Mouse (Mus musculus): ENCODE data around the gene Sap30bp. TPM values are rescaled to one million over a fixed set of nuclear protein-coding genes. Genes with fewer than 3 reads are reported as not detected.

Gene Sap30bp
- polyA plus RNA-seq (2016; fragmentation: Nextera tagmentation; extraction: Ambion mirVana), result 44.7 and 52.5 TPM in 2 replicates

DNA sequence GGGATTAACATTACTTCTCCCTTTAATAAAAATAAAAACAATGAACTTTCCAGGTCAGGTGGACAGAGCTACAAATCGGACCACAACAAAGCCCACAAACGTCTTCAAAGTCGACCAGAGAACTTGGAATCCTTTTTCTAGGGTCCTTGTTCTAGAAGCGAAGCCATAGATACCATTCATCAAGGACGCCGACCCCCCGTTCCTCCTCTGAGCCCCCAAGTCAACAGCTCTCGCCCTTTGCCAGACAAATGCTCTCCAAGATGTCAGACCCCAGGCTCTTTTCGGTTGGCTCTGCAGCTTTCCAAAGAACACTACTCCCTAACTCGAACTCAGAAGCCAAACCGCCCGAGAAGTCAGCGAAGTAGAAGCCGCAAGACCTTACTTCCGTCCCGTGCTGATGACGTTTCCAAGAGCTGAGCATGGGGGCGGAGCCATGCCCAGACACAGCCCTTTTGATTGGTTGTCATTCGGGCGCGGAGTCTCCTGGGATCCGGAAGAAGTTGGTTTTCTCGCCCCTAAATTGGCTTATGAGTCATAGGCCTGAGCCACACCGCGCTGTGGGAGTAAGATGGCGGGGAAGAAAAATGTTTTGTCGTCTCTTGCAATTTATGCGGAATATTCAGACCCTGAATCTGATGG is at the start of gene Sap30bp, which contains the start of gene Recql5:
Gene Sap30bp (plus strand): TSS at position 175 of the 639 bp plus-strand sequence.
Gene Recql5 (minus strand): TSS at position 370 of the 639 bp plus-strand sequence.
- H3K27ac ChIP-seq, result peak within 1 kb of the TSS; percentile 82
- peaks cover 53% of the 10 kb centered on the region for H3K36me3 ChIP-seq
- H3K4me1 ChIP-seq (replicated peaks), result peaks cover 28% of the 10 kb centered on the region
- under 1% methylated on average over 28 of the region's 28 CpGs for WGBS
- peak; percentile 98 for DNase-seq (ENCODE audit: low spot score)
- no peaks in the 10 kb centered on the region for H3K9me3 ChIP-seq
- H3K27me3 ChIP-seq (ENCODE audit: insufficient read depth, poor library complexity, severe bottlenecking), result no peaks in the 10 kb centered on the region
- peak within 1 kb of the TSS; percentile 79 for H3K4me3 ChIP-seq

DNA sequence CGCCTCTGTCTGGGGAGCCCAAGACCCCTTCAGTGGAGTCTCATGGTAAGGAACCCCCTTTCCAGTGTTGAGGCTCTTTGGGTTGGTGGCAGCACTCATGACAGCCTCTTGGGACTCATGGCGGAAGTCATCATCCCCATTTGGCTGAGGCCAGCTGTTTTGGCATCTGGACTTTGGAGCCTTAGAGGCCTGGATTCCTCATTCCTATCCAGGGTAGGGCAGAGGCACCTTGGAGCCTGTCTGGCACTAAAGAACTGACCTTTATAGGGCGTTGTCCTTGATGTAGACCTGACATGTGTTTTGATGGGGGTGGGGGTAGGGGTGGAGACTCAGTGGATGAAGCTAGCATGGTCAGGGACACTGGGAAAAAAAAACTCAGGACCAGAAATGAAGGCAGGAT is 48.7 kb upstream of the Sap30bp start:
- peaks cover 24% of the 10 kb centered on the region; the same call in 1 of the 2 replicates for H3K4me1 ChIP-seq (replicated peaks)
- no peaks in the 10 kb centered on the region for H3K9me3 ChIP-seq
- no peak for DNase-seq (ENCODE audit: low spot score)
- no peak overlapping the region for H3K4me3 ChIP-seq
- H3K27ac ChIP-seq, result no peak overlapping the region
- peaks cover 35% of the 10 kb centered on the region for H3K27me3 ChIP-seq (ENCODE audit: insufficient read depth, poor library complexity, severe bottlenecking)
- H3K36me3 ChIP-seq, result no peaks in the 10 kb centered on the region
- WGBS, result 92% methylated on average over 3 of the region's 3 CpGs

DNA sequence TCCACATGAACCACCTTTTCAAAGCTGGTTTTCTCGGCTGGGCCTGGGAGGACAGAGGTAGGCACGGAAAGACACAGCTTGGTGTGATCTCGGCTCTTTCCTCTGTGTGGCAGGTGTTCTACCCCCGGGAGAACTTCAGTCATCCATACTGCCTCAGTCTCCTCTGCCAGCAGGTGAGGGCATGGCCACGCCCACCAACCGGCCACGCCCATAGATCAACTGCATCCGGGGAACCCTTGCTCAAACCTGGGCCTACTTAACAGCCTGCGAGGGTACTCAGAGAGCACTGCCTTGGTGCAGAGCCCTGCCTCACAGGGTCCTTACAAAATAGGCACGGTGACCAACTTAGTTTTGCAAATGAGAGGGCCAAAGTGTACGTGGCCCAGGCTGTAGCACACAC is 47.8 kb upstream of the Sap30bp start:
- peaks cover 24% of the 10 kb centered on the region; the same call in 1 of the 2 replicates for H3K4me1 ChIP-seq (replicated peaks)
- 78% methylated on average over 11 of the region's 11 CpGs for WGBS
- peaks cover 35% of the 10 kb centered on the region for H3K27me3 ChIP-seq (ENCODE audit: insufficient read depth, poor library complexity, severe bottlenecking)
- no peak overlapping the region for H3K4me3 ChIP-seq
- DNase-seq (ENCODE audit: low spot score), result no peak
- H3K36me3 ChIP-seq, result no peaks in the 10 kb centered on the region
- H3K27ac ChIP-seq, result no peak overlapping the region
- no peaks in the 10 kb centered on the region for H3K9me3 ChIP-seq

DNA sequence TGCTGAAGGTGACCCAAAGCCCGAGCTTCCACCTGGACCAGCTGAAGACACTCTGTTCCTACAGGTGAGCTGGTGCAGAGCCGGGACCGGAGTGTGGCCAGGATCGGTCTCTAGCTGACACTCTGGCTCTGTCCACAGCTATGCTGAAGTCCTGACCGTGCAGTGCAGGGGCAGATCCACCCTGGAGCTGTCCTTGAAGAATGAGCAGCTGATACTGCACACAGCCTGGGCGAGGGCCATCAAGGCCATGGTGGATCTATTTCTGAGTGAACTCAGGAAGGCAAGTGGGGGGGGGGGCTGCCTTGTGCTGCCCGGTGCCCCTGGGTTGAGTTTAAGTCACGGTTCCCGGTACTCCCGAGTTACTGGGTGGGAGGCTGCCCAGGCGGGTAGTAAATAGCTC is 46.6 kb upstream of the Sap30bp start:
- no peak overlapping the region; the same call in 1 of the 2 replicates for H3K27ac ChIP-seq
- no peaks in the 10 kb centered on the region for H3K9me3 ChIP-seq
- no peak overlapping the region for H3K4me3 ChIP-seq
- H3K27me3 ChIP-seq (ENCODE audit: insufficient read depth, poor library complexity, severe bottlenecking), result peaks cover 35% of the 10 kb centered on the region
- no peaks in the 10 kb centered on the region for H3K36me3 ChIP-seq
- WGBS, result 90% methylated on average over 11 of the region's 11 CpGs
- H3K4me1 ChIP-seq (replicated peaks), result peaks cover 24% of the 10 kb centered on the region; the same call in 1 of the 2 replicates
- DNase-seq (ENCODE audit: low spot score), result no peak

DNA sequence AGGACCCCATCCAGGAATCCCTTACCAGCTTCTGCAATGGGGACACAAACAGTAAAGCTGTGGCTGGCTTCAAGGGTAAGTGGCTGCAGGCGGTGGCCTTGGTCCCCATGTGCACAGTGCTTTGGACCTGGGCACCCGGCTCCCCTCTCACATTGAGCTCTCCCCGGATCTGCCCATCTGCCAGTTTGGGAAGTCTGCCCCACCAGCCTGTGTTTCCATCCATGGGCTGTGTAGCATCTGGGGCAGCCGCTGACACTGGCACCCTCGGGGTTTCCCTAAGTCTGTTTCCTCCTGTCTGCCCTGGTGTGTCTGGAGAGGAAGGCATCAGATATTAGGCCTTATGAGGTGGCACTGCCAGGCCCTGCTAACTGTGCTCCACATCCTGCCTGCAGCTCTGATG is 45.1 kb upstream of the Sap30bp start:
- DNase-seq (ENCODE audit: low spot score), result no peak
- peaks cover 29% of the 10 kb centered on the region; the same call in 1 of the 2 replicates for H3K4me1 ChIP-seq (replicated peaks)
- peaks cover 20% of the 10 kb centered on the region for H3K27me3 ChIP-seq (ENCODE audit: insufficient read depth, poor library complexity, severe bottlenecking)
- H3K9me3 ChIP-seq, result no peaks in the 10 kb centered on the region
- H3K27ac ChIP-seq, result no peak overlapping the region
- H3K4me3 ChIP-seq, result no peak overlapping the region
- H3K36me3 ChIP-seq, result peaks cover 9% of the 10 kb centered on the region
- WGBS, result 91% methylated on average over 5 of the region's 5 CpGs

DNA sequence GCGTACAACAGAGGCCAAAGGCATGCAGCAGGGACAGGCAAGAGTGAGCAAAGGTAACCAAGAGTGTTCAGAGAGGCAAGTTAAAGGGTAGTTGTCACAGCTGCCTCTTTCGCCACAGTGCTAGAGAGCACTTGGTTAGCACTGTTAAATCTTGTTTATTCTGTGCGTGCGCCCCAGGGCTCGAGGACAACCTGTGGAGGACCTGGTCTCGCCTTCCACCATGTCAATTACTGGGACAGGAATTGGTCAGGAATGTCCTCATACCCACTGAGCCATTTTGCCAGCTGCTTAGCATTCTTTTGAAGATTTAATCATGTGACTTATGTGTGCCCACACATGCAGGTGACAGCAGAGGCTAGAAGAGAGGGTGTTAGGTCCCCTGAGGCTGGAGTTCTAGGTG is 43.9 kb upstream of the Sap30bp start:
- no peak overlapping the region for H3K27ac ChIP-seq
- no peak for DNase-seq (ENCODE audit: low spot score)
- peaks cover 23% of the 10 kb centered on the region; the same call in 1 of the 2 replicates for H3K4me1 ChIP-seq (replicated peaks)
- 87% methylated on average over 6 of the region's 6 CpGs for WGBS
- H3K4me3 ChIP-seq, result no peak overlapping the region
- no peaks in the 10 kb centered on the region for H3K9me3 ChIP-seq
- H3K36me3 ChIP-seq, result peaks cover 20% of the 10 kb centered on the region
- peaks cover 9% of the 10 kb centered on the region for H3K27me3 ChIP-seq (ENCODE audit: insufficient read depth, poor library complexity, severe bottlenecking)

DNA sequence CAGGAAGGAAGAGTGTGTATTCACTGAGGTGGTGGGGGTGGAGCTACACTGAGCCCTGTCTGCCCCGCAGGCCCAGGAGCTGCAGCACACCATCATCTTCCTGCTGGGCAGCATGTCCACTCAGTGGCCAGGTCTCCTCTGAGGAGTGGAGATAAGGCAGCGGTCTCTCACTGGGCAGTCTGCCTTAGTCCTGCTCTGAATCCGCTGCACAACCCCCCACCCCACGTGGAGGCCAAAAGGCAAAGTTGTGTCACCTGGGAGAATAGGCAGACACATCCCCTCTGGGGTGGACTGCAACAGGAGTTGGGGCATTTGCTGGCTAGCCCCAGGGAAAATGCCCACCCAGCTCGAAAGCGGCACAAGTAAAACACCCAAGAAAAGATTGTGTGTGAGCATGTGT is 40.9 kb upstream of the Sap30bp start:
- Histone ChIP-seq H3K36me3 (peaks cover 51% of the 10 kb centered on the region), H3K27ac (no peak overlapping the region), H3K9me3 (no peaks in the 10 kb centered on the region), H3K4me3 (no peak overlapping the region), H3K27me3 (ENCODE audit: insufficient read depth, poor library complexity, severe bottlenecking) (no peaks in the 10 kb centered on the region), H3K4me1 (replicated peaks) (peaks cover 18% of the 10 kb centered on the region; the same call in 1 of the 2 replicates)
- no peak for DNase-seq (ENCODE audit: low spot score)
- 59% methylated on average over 6 of the region's 6 CpGs for WGBS

DNA sequence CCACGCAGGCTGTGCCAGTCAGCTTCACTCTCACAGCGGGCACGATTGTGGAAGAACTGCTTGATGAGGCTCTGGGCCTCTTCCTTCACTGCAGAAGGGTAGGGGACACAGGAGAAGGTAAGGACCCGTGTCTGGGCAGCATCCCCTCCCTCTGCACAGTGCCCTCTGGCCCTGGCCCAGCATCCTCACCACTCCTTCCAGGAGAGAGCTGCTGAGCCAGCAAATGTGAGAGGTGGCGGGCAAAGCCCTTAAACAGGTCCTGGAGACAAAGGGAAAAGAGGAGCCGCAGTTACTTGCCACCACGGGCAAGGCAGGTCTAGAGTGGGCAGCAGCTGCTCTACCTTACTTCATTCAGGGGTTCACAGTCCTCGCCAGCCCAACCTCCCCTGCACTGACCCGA is 40.0 kb upstream of the Sap30bp start:
- Histone ChIP-seq H3K27ac (peak overlapping the region; percentile 31; the same call in 1 of the 2 replicates), H3K27me3 (ENCODE audit: insufficient read depth, poor library complexity, severe bottlenecking) (no peaks in the 10 kb centered on the region), H3K4me1 (replicated peaks) (peaks cover 11% of the 10 kb centered on the region; the same call in 1 of the 2 replicates), H3K4me3 (no peak overlapping the region), H3K9me3 (no peaks in the 10 kb centered on the region), H3K36me3 (peaks cover 56% of the 10 kb centered on the region)
- no peak for DNase-seq (ENCODE audit: low spot score)
- WGBS, result 90% methylated on average over 9 of the region's 9 CpGs

DNA sequence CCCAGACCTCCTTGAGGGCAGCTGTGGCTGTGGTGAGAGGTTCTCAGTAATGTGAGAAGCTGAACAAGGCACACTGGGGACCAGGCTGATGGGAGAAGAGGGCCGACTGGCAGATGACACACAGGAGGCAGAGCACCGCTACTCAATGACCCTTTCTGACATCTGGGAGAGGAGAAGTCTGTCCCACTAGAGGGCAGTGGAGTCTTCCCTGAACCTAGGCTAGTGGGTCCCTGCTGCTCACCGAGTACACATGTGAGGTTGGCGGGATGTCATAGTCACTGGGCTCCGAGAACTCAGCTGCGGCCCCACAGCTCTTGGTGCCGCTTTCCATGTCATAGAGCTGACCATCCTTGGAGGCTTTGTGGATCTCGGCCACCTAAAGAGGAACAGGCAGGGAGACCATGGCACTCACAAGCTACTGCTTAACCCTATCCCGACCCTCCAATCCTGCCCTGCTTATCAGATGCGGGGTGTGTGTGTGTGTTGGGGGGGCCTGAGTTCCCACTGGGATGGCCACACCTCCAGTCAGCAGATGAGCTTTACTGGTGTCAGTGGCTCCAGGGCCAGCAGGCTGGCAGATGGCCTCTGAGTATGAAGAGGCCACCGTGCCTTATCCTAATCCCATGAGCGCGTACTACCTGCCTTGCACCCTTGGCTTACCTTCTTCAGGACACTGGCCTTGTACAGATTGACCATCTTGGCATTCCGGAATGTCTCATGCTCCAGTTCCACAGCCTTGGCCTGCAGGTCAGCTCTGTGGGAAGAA is 38.1 kb upstream of the Sap30bp start:
- H3K27ac ChIP-seq, result no peak overlapping the region
- WGBS, result 69% methylated on average over 14 of the region's 14 CpGs
- peaks cover 56% of the 10 kb centered on the region for H3K36me3 ChIP-seq
- DNase-seq (ENCODE audit: low spot score), result no peak
- no peaks in the 10 kb centered on the region for H3K9me3 ChIP-seq
- H3K4me1 ChIP-seq (replicated peaks), result peaks cover 24% of the 10 kb centered on the region
- no peaks in the 10 kb centered on the region for H3K27me3 ChIP-seq (ENCODE audit: insufficient read depth, poor library complexity, severe bottlenecking)
- no peak overlapping the region for H3K4me3 ChIP-seq

DNA sequence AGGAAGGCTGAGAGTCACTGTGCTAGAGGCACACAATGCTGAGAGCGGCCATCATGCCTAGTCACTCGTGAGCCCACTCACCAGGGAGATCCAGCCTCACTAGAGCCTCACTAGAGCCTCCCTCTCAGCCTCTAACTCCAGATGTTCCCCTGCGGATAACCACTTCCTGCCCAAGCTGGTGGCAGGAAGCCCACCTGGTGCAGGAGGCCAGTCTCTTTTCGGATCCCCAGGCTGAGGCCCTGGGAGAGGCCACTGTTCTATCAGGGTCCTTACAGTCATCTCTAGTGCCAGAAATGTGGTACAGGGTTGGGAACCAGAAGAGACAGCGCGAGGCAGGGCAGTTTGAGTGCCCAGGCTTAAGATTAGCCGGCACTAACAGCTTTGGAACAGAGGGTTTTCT is 34.6 kb upstream of the Sap30bp start:
- H3K27ac ChIP-seq, result peak overlapping the region; percentile 50; the same call in 1 of the 2 replicates
- H3K9me3 ChIP-seq, result no peaks in the 10 kb centered on the region
- 0 out of 2 replicates have a peak, but pooled peaks cover 6% of the 10 kb centered on the region for H3K27me3 ChIP-seq (ENCODE audit: insufficient read depth, poor library complexity, severe bottlenecking)
- 84% methylated on average over 7 of the region's 7 CpGs for WGBS
- DNase-seq (ENCODE audit: low spot score), result no peak
- peaks cover 52% of the 10 kb centered on the region for H3K36me3 ChIP-seq
- peaks cover 51% of the 10 kb centered on the region for H3K4me1 ChIP-seq (replicated peaks)
- no peak overlapping the region for H3K4me3 ChIP-seq

DNA sequence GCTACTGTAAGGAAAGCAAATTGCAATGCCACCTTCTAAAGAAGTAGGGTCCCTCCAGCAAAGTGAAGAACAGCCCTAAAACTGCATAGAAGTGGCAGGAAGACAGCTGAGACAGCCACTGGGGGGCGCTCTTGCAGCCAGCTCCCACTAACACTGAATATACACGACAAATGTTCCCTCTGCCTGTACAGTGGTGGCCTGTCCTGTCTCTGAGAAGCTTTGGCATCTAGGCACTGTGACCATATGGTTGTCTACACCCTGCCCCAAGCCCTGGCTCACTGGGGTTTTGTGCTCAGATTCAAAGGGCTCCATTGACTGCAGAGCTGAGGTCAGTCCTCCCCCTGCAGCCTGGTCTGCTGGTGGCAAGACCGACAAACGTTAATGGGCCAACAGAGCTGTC is 34.2 kb upstream of the Sap30bp start:
- Histone ChIP-seq H3K4me1 (replicated peaks) (peaks cover 55% of the 10 kb centered on the region), H3K27ac (peak overlapping the region; percentile 50), H3K4me3 (no peak overlapping the region), H3K9me3 (no peaks in the 10 kb centered on the region), H3K36me3 (peaks cover 52% of the 10 kb centered on the region), H3K27me3 (ENCODE audit: insufficient read depth, poor library complexity, severe bottlenecking) (0 out of 2 replicates have a peak, but pooled peaks cover 6% of the 10 kb centered on the region)
- 9% methylated on average over 4 of the region's 4 CpGs for WGBS
- DNase-seq (ENCODE audit: low spot score), result peak; percentile 51

DNA sequence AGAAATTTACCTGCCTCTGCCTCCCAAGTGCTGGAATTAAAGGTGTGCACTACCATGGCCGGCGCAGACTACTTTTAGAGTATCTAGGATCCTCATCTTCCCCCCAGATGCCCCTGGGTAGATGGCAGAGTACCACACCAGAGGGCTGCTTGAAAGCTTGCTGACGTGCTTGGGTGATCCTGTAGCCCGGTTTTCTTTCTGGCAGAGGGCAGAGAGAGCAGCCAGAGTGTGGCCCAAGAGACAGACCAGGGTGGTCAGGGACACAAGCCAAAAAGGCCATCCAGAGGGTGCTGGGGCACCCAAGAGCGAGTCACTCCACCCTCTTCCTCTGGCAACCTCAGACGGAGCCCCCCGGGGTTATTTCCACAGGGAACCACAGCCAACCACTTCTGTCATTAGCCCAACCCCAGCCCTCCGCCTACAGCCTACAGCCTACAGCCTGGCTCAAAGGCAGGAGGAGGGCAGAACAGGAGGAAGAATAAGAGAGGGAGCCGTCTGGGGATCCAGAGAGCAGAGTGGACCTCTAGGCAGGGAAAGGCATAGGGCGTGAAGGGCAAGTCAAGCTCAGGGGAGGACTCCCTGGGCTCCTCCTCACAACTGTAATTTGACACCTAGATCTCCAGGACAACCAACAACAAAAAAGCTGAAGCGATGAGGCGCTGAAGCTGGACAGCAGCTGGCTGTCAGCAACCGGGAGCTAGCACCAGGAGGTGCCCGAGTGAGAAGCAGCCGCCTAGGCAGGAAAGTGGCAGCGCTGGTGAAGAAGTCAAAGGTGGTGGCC is 33.4 kb upstream of the Sap30bp start, which contains the start of gene Smim5:
Gene Smim5 (plus strand): TSS at position 481 of the 781 bp plus-strand sequence.
- H3K4me1 ChIP-seq (replicated peaks), result peaks cover 63% of the 10 kb centered on the region
- 31% methylated on average over 16 of the region's 16 CpGs for WGBS
- 0 out of 2 replicates have a peak, but pooled peaks cover 6% of the 10 kb centered on the region for H3K27me3 ChIP-seq (ENCODE audit: insufficient read depth, poor library complexity, severe bottlenecking)
- peaks cover 50% of the 10 kb centered on the region for H3K36me3 ChIP-seq
- H3K9me3 ChIP-seq, result no peaks in the 10 kb centered on the region
- H3K4me3 ChIP-seq, result peak within 1 kb of the TSS; percentile 29
- peak; percentile 68 for DNase-seq (ENCODE audit: low spot score)
- peak within 1 kb of the TSS; percentile 74 for H3K27ac ChIP-seq
